Mouse (Mus musculus): ENCODE data around the gene Sik1. TPM values are rescaled to one million over a fixed set of nuclear protein-coding genes. Genes with fewer than 3 reads are reported as not detected.

Sik1 gene
- polyA plus RNA-seq, 1 experiment: 35.5 TPM

GRCm38 (mm10) chr17:31814848-31815247, 40.8 kb downstream of the Sik1 start:
- Histone ChIP-seq H3K27me3 (replicated peaks; ENCODE audit: control insufficient read depth, insufficient read depth, low read length) (no peaks in the 10 kb centered on the region), H3K27ac (ENCODE audit: insufficient read depth, low read depth, low read length) (no peak overlapping the region), H3K36me3 (ENCODE audit: control insufficient read depth, insufficient read depth, low read length) (no peaks in the 10 kb centered on the region), H3K4me1 (ENCODE audit: control insufficient read depth, insufficient read depth, low read length) (no peaks in the 10 kb centered on the region; the same call in 1 of the 2 replicates), H3K4me3 (ENCODE audit: insufficient read depth, low read depth, low read length) (no peak overlapping the region)
- no peak for TF ChIP-seq CTCF (conservative IDR thresholded peaks at IDR 0.05; ENCODE audit: insufficient read depth, insufficient read length, low read depth, low read length)
- no peak for TF ChIP-seq POLR2A (IDR thresholded peaks at IDR 0.05; ENCODE audit: low read depth, low read length)
- no peak for DNase-seq
- 44% methylated on average over 1 of the region's 1 CpGs for WGBS

- Histone ChIP-seq H3K27me3 (replicated peaks; ENCODE audit: control insufficient read depth, insufficient read depth, low read length) (no peaks in the 10 kb centered on the region), H3K4me3 (ENCODE audit: insufficient read depth, low read depth, low read length) (no peak overlapping the region), H3K36me3 (ENCODE audit: control insufficient read depth, insufficient read depth, low read length) (no peaks in the 10 kb centered on the region), H3K27ac (ENCODE audit: insufficient read depth, low read depth, low read length) (no peak overlapping the region), H3K4me1 (ENCODE audit: control insufficient read depth, insufficient read depth, low read length) (no peaks in the 10 kb centered on the region; the same call in 1 of the 2 replicates)
- 63% methylated on average over 3 of the region's 3 CpGs for WGBS
- TF ChIP-seq CTCF (conservative IDR thresholded peaks at IDR 0.05; ENCODE audit: insufficient read depth, insufficient read length, low read depth, low read length) (no peak), POLR2A (IDR thresholded peaks at IDR 0.05; ENCODE audit: low read depth, low read length) (no peak)
- DNase-seq: no peak
Measured at GRCm38 (mm10) chr17:31813938-31814622, 41.5 kb downstream of the Sik1 start.

GRCm38 (mm10) chr17:31811333-31811732, 44.3 kb downstream of the Sik1 start:
- H3K27ac ChIP-seq (ENCODE audit: insufficient read depth, low read depth, low read length): no peak overlapping the region
- TF ChIP-seq CTCF (conservative IDR thresholded peaks at IDR 0.05; ENCODE audit: insufficient read depth, insufficient read length, low read depth, low read length): no peak
- TF ChIP-seq POLR2A (IDR thresholded peaks at IDR 0.05; ENCODE audit: low read depth, low read length): no peak
- no peaks in the 10 kb centered on the region for H3K27me3 ChIP-seq (replicated peaks; ENCODE audit: control insufficient read depth, insufficient read depth, low read length)
- no peak overlapping the region for H3K4me3 ChIP-seq (ENCODE audit: insufficient read depth, low read depth, low read length)
- H3K4me1 ChIP-seq (ENCODE audit: control insufficient read depth, insufficient read depth, low read length): peaks cover 3% of the 10 kb centered on the region; the same call in 1 of the 2 replicates
- 79% methylated on average over 4 of the region's 4 CpGs for WGBS
- no peaks in the 10 kb centered on the region for H3K36me3 ChIP-seq (ENCODE audit: control insufficient read depth, insufficient read depth, low read length)
- no peak for DNase-seq

- no peak overlapping the region for H3K27ac ChIP-seq (ENCODE audit: insufficient read depth, low read depth, low read length)
- H3K4me1 ChIP-seq (ENCODE audit: control insufficient read depth, insufficient read depth, low read length): peaks cover 5% of the 10 kb centered on the region; the same call in 1 of the 2 replicates
- WGBS: 71% methylated on average over 19 of the region's 19 CpGs
- TF ChIP-seq CTCF (conservative IDR thresholded peaks at IDR 0.05; ENCODE audit: insufficient read depth, insufficient read length, low read depth, low read length): no peak
- no peak for TF ChIP-seq POLR2A (IDR thresholded peaks at IDR 0.05; ENCODE audit: low read depth, low read length)
- no peak for DNase-seq
- H3K36me3 ChIP-seq (ENCODE audit: control insufficient read depth, insufficient read depth, low read length): no peaks in the 10 kb centered on the region
- no peaks in the 10 kb centered on the region for H3K27me3 ChIP-seq (replicated peaks; ENCODE audit: control insufficient read depth, insufficient read depth, low read length)
- H3K4me3 ChIP-seq (ENCODE audit: insufficient read depth, low read depth, low read length): no peak overlapping the region
Measured at GRCm38 (mm10) chr17:31809894-31810293, 45.7 kb downstream of the Sik1 start.

- WGBS: 94% methylated on average over 7 of the region's 7 CpGs
- Histone ChIP-seq H3K27me3 (replicated peaks; ENCODE audit: control insufficient read depth, insufficient read depth, low read length) (no peaks in the 10 kb centered on the region), H3K4me3 (ENCODE audit: insufficient read depth, low read depth, low read length) (no peak overlapping the region), H3K4me1 (ENCODE audit: control insufficient read depth, insufficient read depth, low read length) (peaks cover 5% of the 10 kb centered on the region; the same call in 1 of the 2 replicates), H3K36me3 (ENCODE audit: control insufficient read depth, insufficient read depth, low read length) (no peaks in the 10 kb centered on the region), H3K27ac (ENCODE audit: insufficient read depth, low read depth, low read length) (no peak overlapping the region)
- no peak for DNase-seq
- TF ChIP-seq POLR2A (IDR thresholded peaks at IDR 0.05; ENCODE audit: low read depth, low read length): no peak
- no peak for TF ChIP-seq CTCF (conservative IDR thresholded peaks at IDR 0.05; ENCODE audit: insufficient read depth, insufficient read length, low read depth, low read length)
Measured at GRCm38 (mm10) chr17:31809136-31809535, 46.5 kb downstream of the Sik1 start.

- H3K4me3 ChIP-seq (ENCODE audit: insufficient read depth, low read depth, low read length): no peak overlapping the region
- peak; percentile 54 for DNase-seq
- H3K27ac ChIP-seq (ENCODE audit: insufficient read depth, low read depth, low read length): no peak overlapping the region
- 62% methylated on average over 10 of the region's 10 CpGs for WGBS
- no peak for TF ChIP-seq CTCF (conservative IDR thresholded peaks at IDR 0.05; ENCODE audit: insufficient read depth, insufficient read length, low read depth, low read length)
- TF ChIP-seq POLR2A (IDR thresholded peaks at IDR 0.05; ENCODE audit: low read depth, low read length): no peak
- H3K36me3 ChIP-seq (ENCODE audit: control insufficient read depth, insufficient read depth, low read length): no peaks in the 10 kb centered on the region
- H3K27me3 ChIP-seq (replicated peaks; ENCODE audit: control insufficient read depth, insufficient read depth, low read length): no peaks in the 10 kb centered on the region
- peaks cover 5% of the 10 kb centered on the region; the same call in 1 of the 2 replicates for H3K4me1 ChIP-seq (ENCODE audit: control insufficient read depth, insufficient read depth, low read length)
Measured at GRCm38 (mm10) chr17:31808082-31808875, 47.3 kb downstream of the Sik1 start.

GRCm38 (mm10) chr17:31806496-31806895, 49.1 kb downstream of the Sik1 start:
- Histone ChIP-seq H3K4me1 (ENCODE audit: control insufficient read depth, insufficient read depth, low read length) (peaks cover 5% of the 10 kb centered on the region; the same call in 1 of the 2 replicates), H3K36me3 (ENCODE audit: control insufficient read depth, insufficient read depth, low read length) (no peaks in the 10 kb centered on the region), H3K27me3 (replicated peaks; ENCODE audit: control insufficient read depth, insufficient read depth, low read length) (no peaks in the 10 kb centered on the region), H3K27ac (ENCODE audit: insufficient read depth, low read depth, low read length) (no peak overlapping the region), H3K4me3 (ENCODE audit: insufficient read depth, low read depth, low read length) (no peak overlapping the region)
- 51% methylated on average over 3 of the region's 3 CpGs for WGBS
- DNase-seq: no peak
- TF ChIP-seq POLR2A (IDR thresholded peaks at IDR 0.05; ENCODE audit: low read depth, low read length): no peak
- TF ChIP-seq CTCF (conservative IDR thresholded peaks at IDR 0.05; ENCODE audit: insufficient read depth, insufficient read length, low read depth, low read length): no peak
